ENCODE assay signal across 26 mouse cellular contexts in genomic region chr16:75983831-75984230, GRCm38 (mm10). TPM values are rescaled to one million over a fixed set of nuclear protein-coding genes. Genes with fewer than 3 reads are reported as not detected.
A peak's percentile ranks its signal among the peaks of the same experiment; 100 is the strongest.
DNase-seq lines count a peak whose midpoint lies in the region; ATAC-seq and TF ChIP-seq lines count a peak whose summit lies in the region.
"Had no signal": no experiment of that assay in that cellular context is flagged by ENCODE, and none has a peak within 500 bp of the region (broad histone marks: within the 10 kb centered on the region; RNA-seq: fewer than 3 reads in every experiment).

No protein-coding gene starts in this region.

- intact Hi-C loops in gastrocnemius, postnatal 14 days (cut with DNase I; ENCODE audit: low total_unique reads): no loop called here

- no peak for TF ChIP-seq CTCF in lung, postnatal 0 days (IDR thresholded peaks at IDR 0.05)

- no peak for TF ChIP-seq EP300 in lung, postnatal 0 days (IDR thresholded peaks at IDR 0.05)

- no peaks in the 10 kb centered on the region for H3K4me1 ChIP-seq in lung, postnatal 0 days (ENCODE audit: insufficient read depth, low read depth, low read length)
- H3K4me1 ChIP-seq: embryonic facial prominence, embryonic 15.5 days; heart, embryonic 12.5 days; hindbrain, embryonic 12.5 days; limb, embryonic 15.5 days; lung, embryonic 15.5 days had no signal

- H3K27me3 ChIP-seq in lung, postnatal 0 days (replicated peaks; ENCODE audit: insufficient read depth, low read length): no peaks in the 10 kb centered on the region
- H3K27me3 ChIP-seq: embryonic facial prominence, embryonic 15.5 days; heart, embryonic 12.5 days; hindbrain, embryonic 12.5 days; limb, embryonic 15.5 days; liver, embryonic 15.5 days; lung, embryonic 15.5 days had no signal

- H3K27ac ChIP-seq in lung, postnatal 0 days (ENCODE audit: low read length): no peak overlapping the region
- H3K27ac ChIP-seq: embryonic facial prominence, embryonic 15.5 days; hindbrain, embryonic 12.5 days; kidney, postnatal 0 days; limb, embryonic 15.5 days; liver, embryonic 15.5 days; lung, embryonic 15.5 days; macrophage had no signal

- H3K9me3 ChIP-seq in lung, postnatal 0 days (ENCODE audit: low read length): no peaks in the 10 kb centered on the region
- H3K9me3 ChIP-seq: embryonic facial prominence, embryonic 15.5 days; heart, embryonic 12.5 days; limb, embryonic 15.5 days; liver, embryonic 15.5 days; lung, embryonic 15.5 days had no signal

- ATAC-seq in activated CD4-positive, CD25-positive, alpha-beta regulatory T cell, adult 4 months: peak; percentile 95
- peak; percentile 85 for ATAC-seq in megakaryocyte, adult 5-6 weeks (ENCODE audit: poor library complexity, severe bottlenecking)
- no peak for ATAC-seq in lung, postnatal 0 days
- ATAC-seq: forebrain, embryonic 14.5 days had no signal

- H3K36me3 ChIP-seq in lung, postnatal 0 days (ENCODE audit: insufficient read depth, low read length): no peaks in the 10 kb centered on the region
- H3K36me3 ChIP-seq: embryonic facial prominence, embryonic 15.5 days; heart, embryonic 12.5 days; hindbrain, embryonic 12.5 days; limb, embryonic 15.5 days; liver, embryonic 15.5 days; lung, embryonic 15.5 days had no signal

- H3K9ac ChIP-seq in lung, postnatal 0 days (replicated peaks; ENCODE audit: low read depth): no peak overlapping the region
- H3K9ac ChIP-seq: embryonic facial prominence, embryonic 15.5 days; heart, embryonic 12.5 days; hindbrain, embryonic 12.5 days; limb, embryonic 15.5 days; liver, embryonic 15.5 days; lung, embryonic 15.5 days had no signal

- no peak overlapping the region for H3K4me3 ChIP-seq in lung, postnatal 0 days (ENCODE audit: low read depth, low read length)
- H3K4me3 ChIP-seq: embryonic facial prominence, embryonic 15.5 days; heart, embryonic 12.5 days; hindbrain, embryonic 12.5 days; limb, embryonic 15.5 days; liver, embryonic 15.5 days; lung, embryonic 15.5 days had no signal

- 81% methylated on average over 1 of the region's 1 CpGs for WGBS in lung, postnatal 0 days

- no peak overlapping the region for H3K4me2 ChIP-seq in lung, postnatal 0 days (replicated peaks; ENCODE audit: low read depth, low read length)
- H3K4me2 ChIP-seq: embryonic facial prominence, embryonic 15.5 days; heart, embryonic 12.5 days; hindbrain, embryonic 12.5 days; limb, embryonic 15.5 days; liver, embryonic 15.5 days; lung, embryonic 15.5 days; midbrain, embryonic 11.5 days had no signal

- DNase-seq in CD4-positive, CD25-positive, alpha-beta regulatory T cell, adult 2 months (ENCODE audit: low read depth, low spot score): peak; percentile 64
- DNase-seq in lung, postnatal 0 days (ENCODE audit: low spot score): no peak
- no peak for DNase-seq in retina, embryonic 14.5 days (ENCODE audit: low spot score)
- DNase-seq in gastrocnemius, postnatal 14 days: no peak
- no peak for DNase-seq in right cerebral cortex, postnatal 14 days
- DNase-seq: adrenal gland, postnatal 10 days; cerebellum, adult 18-20 months; cerebellum, postnatal 25 days; heart, adult 18-20 months; heart, postnatal 10 days; kidney, adult 18-20 months; left cerebral cortex, postnatal 4 days; retina, postnatal 1 day; thymus, adult 2 months had no signal

RNA-seq across cellular contexts. Expression of gene Samsn1, which starts 38.2 kb away (rescaled TPM):
- 100 to 1,000 TPM; 128 to 142 TPM for polyA plus RNA-seq in activated CD4-positive, CD25-positive, alpha-beta regulatory T cell, adult 4 months (2017; shearing (Covaris generic))
- total RNA-seq in megakaryocyte, adult 5-6 weeks (2015): 186 and 191 TPM in 2 replicates
- 197 and 219 TPM in 2 replicates for total RNA-seq in megakaryocyte, adult 5-6 weeks (2017)
- 4.1 and 4.3 TPM in 2 replicates for polyA plus RNA-seq in lung, postnatal 0 days (2015; fragmentation: Nextera tagmentation; extraction: Ambion mirVana)
- total RNA-seq in gastrocnemius, postnatal 14 days (2021): under 1 TPM; 0.16 to 0.18 TPM

Comparison
In these comparisons a context has a peak if more than half of its experiments do, and no peak if none do; other contexts are left out.
1. RNA of gene Samsn1, which starts 38.2 kb away (total RNA-seq): 186 to 219 TPM in megakaryocyte, adult 5-6 weeks; 0.16 to 0.18 TPM in gastrocnemius, postnatal 14 days; every median in the first group is over 100 times any median in the second.